8 mouse cellular contexts compared by ENCODE assay signal in the genomic region with DNA sequence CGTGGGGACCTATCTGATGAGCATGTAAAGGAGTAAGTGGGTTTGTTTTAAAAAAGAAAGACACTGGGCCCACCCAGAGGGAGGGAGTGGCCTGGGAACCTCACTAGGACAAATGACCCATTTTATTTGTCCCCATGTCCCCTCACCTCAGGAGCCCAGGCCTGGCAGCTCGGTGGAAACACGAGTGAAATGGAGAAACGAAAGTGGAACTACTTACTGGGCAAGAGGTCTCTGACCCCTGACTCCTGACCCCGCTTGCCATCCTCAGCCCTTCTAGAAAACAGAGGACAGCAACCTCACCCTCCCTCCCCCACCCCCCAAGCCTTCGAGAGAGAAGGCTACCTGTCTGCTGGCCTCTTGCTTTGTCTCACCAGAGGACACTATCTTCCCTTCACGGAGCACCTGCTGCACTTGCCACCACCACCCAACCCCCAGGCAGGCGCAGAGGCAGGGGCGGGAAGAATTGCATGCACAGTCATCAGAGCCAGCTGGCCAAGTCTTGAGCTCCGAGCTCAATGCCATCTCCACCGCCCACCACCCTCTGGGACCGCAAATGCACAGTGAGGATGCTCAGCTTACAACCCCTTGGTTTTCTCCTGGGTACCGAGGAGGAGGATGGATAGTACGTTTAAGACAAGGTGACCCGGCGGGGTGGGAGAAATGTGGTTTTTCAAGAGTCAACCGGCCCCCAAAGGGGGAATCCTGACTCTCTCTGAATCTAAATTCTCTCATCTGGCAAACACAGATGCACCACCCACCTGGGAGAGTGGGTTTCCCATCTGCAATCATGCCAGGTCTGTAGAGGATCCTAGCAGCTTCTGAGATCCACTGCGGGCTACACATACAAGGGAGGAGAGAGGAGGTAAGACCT. TPM values are rescaled to one million over a fixed set of nuclear protein-coding genes. Genes with fewer than 3 reads are reported as not detected.
DNase-seq lines count a peak whose midpoint lies in the region; ATAC-seq and TF ChIP-seq lines count a peak whose summit lies in the region.

No protein-coding gene starts in this region.

- peaks cover 74% of the 10 kb centered on the region for H3K4me1 ChIP-seq in midbrain, embryonic 10.5 days
- H3K4me1 ChIP-seq in midbrain, postnatal 0 days (ENCODE audit: insufficient read depth, low read length), result 0 out of 2 replicates have a peak, but pooled peaks cover 15% of the 10 kb centered on the region

- TF ChIP-seq CTCF in midbrain, postnatal 0 days (IDR thresholded peaks at IDR 0.05), result no peak

- no peak overlapping the region for H3K4me2 ChIP-seq in midbrain, postnatal 0 days (ENCODE audit: low read depth, low read length, poor library complexity, severe bottlenecking)

- no peak overlapping the region; the same call in 1 of the 2 replicates for H3K9ac ChIP-seq in midbrain, postnatal 0 days (replicated peaks; ENCODE audit: low read length, poor library complexity, severe bottlenecking)

- H3K27me3 ChIP-seq in midbrain, embryonic 10.5 days (ENCODE audit: low read depth, poor library complexity, severe bottlenecking), result no peaks in the 10 kb centered on the region
- no peaks in the 10 kb centered on the region for H3K27me3 ChIP-seq in midbrain, postnatal 0 days (ENCODE audit: insufficient read depth, low read length)

- intact Hi-C loops in heart, postnatal 14 days (cut with DNase I), result no loop called here

- WGBS in midbrain, embryonic 10.5 days, result 62% methylated on average over 18 of the region's 18 CpGs
- WGBS in midbrain, postnatal 0 days, result 65% methylated on average over 18 of the region's 18 CpGs

- H3K4me3 ChIP-seq in midbrain, embryonic 10.5 days, result no peak overlapping the region
- no peak overlapping the region for H3K4me3 ChIP-seq in midbrain, postnatal 0 days (ENCODE audit: low read depth, low read length)

- no peaks in the 10 kb centered on the region for H3K36me3 ChIP-seq in midbrain, embryonic 10.5 days
- H3K36me3 ChIP-seq in midbrain, postnatal 0 days (ENCODE audit: insufficient read depth, low read length), result no peaks in the 10 kb centered on the region

- no peaks in the 10 kb centered on the region for H3K9me3 ChIP-seq in midbrain, embryonic 10.5 days (replicated peaks)
- no peaks in the 10 kb centered on the region for H3K9me3 ChIP-seq in midbrain, postnatal 0 days (ENCODE audit: low read length)

- peak overlapping the region; percentile 63 for H3K27ac ChIP-seq in midbrain, embryonic 10.5 days (replicated peaks)
- H3K27ac ChIP-seq in midbrain, postnatal 0 days (ENCODE audit: low read depth, low read length), result no peak overlapping the region

- no peak for DNase-seq in midbrain, embryonic 10.5 days (ENCODE audit: low spot score)
- DNase-seq in midbrain, postnatal 0 days (ENCODE audit: low spot score), result no peak
- DNase-seq in left cerebral cortex, adult 8-10 months (ENCODE audit: low spot score in 2 of 2), result peak; percentile 54 to 91
- peak; percentile 74 for DNase-seq in thymus, postnatal 0 days (ENCODE audit: low spot score)
- DNase-seq in lung, postnatal 36 days, result no peak
- no peak for DNase-seq in heart, postnatal 14 days
- DNase-seq in yolk sac, embryonic 10.5 days (ENCODE audit: low spot score), result no peak

- ATAC-seq in midbrain, postnatal 0 days (ENCODE audit: low FRiP score), result no peak
- peak; percentile 77 for ATAC-seq in frontal cortex, adult (ENCODE audit: low TSS enrichment)

RNA-seq across cellular contexts. Expression of gene Itpk1, which starts 9.1 kb away (rescaled TPM):
- 16.1 and 16.9 TPM in 2 replicates for polyA plus RNA-seq in midbrain, embryonic 10.5 days (2016; fragmentation: Nextera tagmentation; extraction: Ambion mirVana)
- 56.0 and 66.6 TPM in 2 replicates for total RNA-seq in midbrain, postnatal 0 days (2014; rRNA removed)
- polyA plus RNA-seq in midbrain, postnatal 0 days (2015; fragmentation: Nextera tagmentation; extraction: Ambion mirVana), result 39.0 and 40.3 TPM in 2 replicates
- 10 to 100 TPM; 58.8 to 68.2 (median 62.5) TPM for total RNA-seq in left cerebral cortex, adult 8-10 months (2022)
- polyA plus RNA-seq in thymus, postnatal 0 days (2015; fragmentation: Nextera tagmentation; extraction: Ambion mirVana), result 18.6 and 19.9 TPM in 2 replicates
- total RNA-seq in heart, postnatal 14 days (2021), result 10 to 100 TPM; 10.7 to 13.0 TPM

RNA-seq across cellular contexts. Expression of gene Moap1, which starts 47.9 kb away (rescaled TPM):
- polyA plus RNA-seq in midbrain, embryonic 10.5 days (2016; fragmentation: Nextera tagmentation; extraction: Ambion mirVana), result 38.4 and 44.6 TPM in 2 replicates
- total RNA-seq in midbrain, postnatal 0 days (2014; rRNA removed), result 20.9 and 26.5 TPM in 2 replicates
- polyA plus RNA-seq in midbrain, postnatal 0 days (2015; fragmentation: Nextera tagmentation; extraction: Ambion mirVana), result 71.8 and 84.8 TPM in 2 replicates
- total RNA-seq in left cerebral cortex, adult 8-10 months (2022), result 10 to 100 TPM; 29.9 to 37.3 (median 33.4) TPM
- 15.3 and 16.1 TPM in 2 replicates for polyA plus RNA-seq in thymus, postnatal 0 days (2015; fragmentation: Nextera tagmentation; extraction: Ambion mirVana)
- total RNA-seq in heart, postnatal 14 days (2021), result 1 to 10 TPM; 6.3 to 6.6 TPM

RNA-seq across cellular contexts. Expression of gene Tmem251, which starts 48.0 kb away (rescaled TPM):
- polyA plus RNA-seq in midbrain, embryonic 10.5 days (2016; fragmentation: Nextera tagmentation; extraction: Ambion mirVana), result 13.2 and 14.0 TPM in 2 replicates
- total RNA-seq in midbrain, postnatal 0 days (2014; rRNA removed), result 5.9 and 6.2 TPM in 2 replicates
- polyA plus RNA-seq in midbrain, postnatal 0 days (2015; fragmentation: Nextera tagmentation; extraction: Ambion mirVana), result 11.9 and 12.3 TPM in 2 replicates
- 1 to 10 TPM; 5.3 to 6.3 (median 5.9) TPM for total RNA-seq in left cerebral cortex, adult 8-10 months (2022)
- polyA plus RNA-seq in thymus, postnatal 0 days (2015; fragmentation: Nextera tagmentation; extraction: Ambion mirVana), result 18.6 and 20.5 TPM in 2 replicates
- 1 to 10 TPM; 3.9 to 5.4 TPM for total RNA-seq in heart, postnatal 14 days (2021)

Comparison
In these comparisons a context has a peak if more than half of its experiments do, and no peak if none do; other contexts are left out.
1. DNase-seq: peak in left cerebral cortex, adult 8-10 months (2 of 2) and thymus, postnatal 0 days (single experiment); none in midbrain, embryonic 10.5 days (single experiment), midbrain, postnatal 0 days (single experiment), lung, postnatal 36 days (single experiment), heart, postnatal 14 days (0 of 2) and yolk sac, embryonic 10.5 days (single experiment).